Mouse (Mus musculus) liver, embryonic 14.5 days (tissue): ENCODE measurements at regions not wholly inside any gene's neighbourhood (a gene's known extent, or its start where the extent isn't known, plus 50 kb on each side); places are given as distances from the start of the nearest gene placed in this dataset.

ENCODE experiments used
- ATAC-seq: fragments of 200-750 bp; cut with Nextera tagmentation; 2 replicates; pipeline ENCODE4 v1.8.0; 2017; ENCODE audit warnings: moderate number of reproducible peaks, mild to moderate bottlenecking, moderate library complexity; ENCODE audit not compliant: insufficient read depth
- DNase-seq, 3 experiments: peaks; one replicate each; pipeline ENCODE4 v3.0.0-alpha.2; 2012 to 2013; ENCODE audit warnings: low read depth in 3 of 3, low spot score in 3 of 3
- H3K27ac ChIP-seq: fragments of 300-500 bp; sonication (generic); 2 replicates; pipeline ENCODE4 v1.5.1; 2014; ENCODE audit warnings: moderate library complexity, mild to moderate bottlenecking, control low read depth, inconsistent platforms
- H3K27me3 ChIP-seq: fragments of 300-500 bp; sonication (generic); 2 replicates; pipeline ENCODE4 v1.6.1; 2014; ENCODE audit warnings: mild to moderate bottlenecking, low read length, moderate library complexity; ENCODE audit not compliant: control insufficient read depth, insufficient read depth
- H3K36me3 ChIP-seq: fragments of 300-500 bp; sonication (generic); replicated peaks from 2 replicates; pipeline ENCODE4 v1.6.1; 2014; ENCODE audit warnings: low read depth; ENCODE audit not compliant: control insufficient read depth, insufficient read depth
- H3K4me1 ChIP-seq, 2 experiments: fragments of 200-500 bp in 1 of 2; fragments of 300-500 bp in 1 of 2; sonication (generic) in 1 of 2; replicated peaks; 2 replicates each; pipeline ENCODE4 v1.6.1; 2012 to 2014; ENCODE audit warnings: antibody characterized with exemption in 1 of 2, inconsistent platforms in 1 of 2, low read length in 1 of 2; ENCODE audit not compliant: control insufficient read depth in 2 of 2, insufficient read depth in 2 of 2
- H3K4me2 ChIP-seq: fragments of 300-500 bp; sonication (generic); 2 replicates; pipeline ENCODE4 v1.6.1; 2014; ENCODE audit warnings: low read depth, mild to moderate bottlenecking, control low read depth, moderate library complexity
- H3K4me3 ChIP-seq, 2 experiments: fragments of 200-500 bp in 1 of 2; fragments of 300-500 bp in 1 of 2; sonication (generic) in 1 of 2; 2 replicates each; pipeline ENCODE4 v1.5.1; 2012 to 2014; ENCODE audit warnings: low read depth in 2 of 2, low read length in 2 of 2, mild to moderate bottlenecking in 2 of 2, control low read depth in 1 of 2, inconsistent platforms in 1 of 2, moderate library complexity in 1 of 2; ENCODE audit not compliant: insufficient read depth in 1 of 2
- H3K9ac ChIP-seq: fragments of 300-500 bp; sonication (generic); replicated peaks from 2 replicates; pipeline ENCODE4 v1.6.1; 2014; ENCODE audit warnings: mild to moderate bottlenecking, control low read depth, moderate library complexity
- H3K9me3 ChIP-seq: fragments of 300-500 bp; sonication (generic); 2 replicates; pipeline ENCODE4 v1.6.1; 2016; ENCODE audit warnings: low read length, mixed read lengths; ENCODE audit not compliant: control insufficient read depth
- CTCF ChIP-seq: IDR thresholded peaks from 2 replicates; pipeline ENCODE4 v1.5.1; 2016; ENCODE audit warnings: antibody characterized with exemption, low read depth, control low read depth
- EP300 ChIP-seq: IDR thresholded peaks from 2 replicates; pipeline ENCODE4 v1.6.1; 2016; ENCODE audit warnings: antibody characterized with exemption, low read depth
- WGBS: fragments of 180-500 bp; shearing (Covaris S2); extraction: QIAGEN DNeasy Blood & Tissue Kit; methylation state at CpG from one replicate; pipeline ENCODE4 v1.1.7; 2014; ENCODE audit not compliant: insufficient replicate concordance; 5-methylcytosine and 5-hydroxymethylcytosine counted together

DNA sequence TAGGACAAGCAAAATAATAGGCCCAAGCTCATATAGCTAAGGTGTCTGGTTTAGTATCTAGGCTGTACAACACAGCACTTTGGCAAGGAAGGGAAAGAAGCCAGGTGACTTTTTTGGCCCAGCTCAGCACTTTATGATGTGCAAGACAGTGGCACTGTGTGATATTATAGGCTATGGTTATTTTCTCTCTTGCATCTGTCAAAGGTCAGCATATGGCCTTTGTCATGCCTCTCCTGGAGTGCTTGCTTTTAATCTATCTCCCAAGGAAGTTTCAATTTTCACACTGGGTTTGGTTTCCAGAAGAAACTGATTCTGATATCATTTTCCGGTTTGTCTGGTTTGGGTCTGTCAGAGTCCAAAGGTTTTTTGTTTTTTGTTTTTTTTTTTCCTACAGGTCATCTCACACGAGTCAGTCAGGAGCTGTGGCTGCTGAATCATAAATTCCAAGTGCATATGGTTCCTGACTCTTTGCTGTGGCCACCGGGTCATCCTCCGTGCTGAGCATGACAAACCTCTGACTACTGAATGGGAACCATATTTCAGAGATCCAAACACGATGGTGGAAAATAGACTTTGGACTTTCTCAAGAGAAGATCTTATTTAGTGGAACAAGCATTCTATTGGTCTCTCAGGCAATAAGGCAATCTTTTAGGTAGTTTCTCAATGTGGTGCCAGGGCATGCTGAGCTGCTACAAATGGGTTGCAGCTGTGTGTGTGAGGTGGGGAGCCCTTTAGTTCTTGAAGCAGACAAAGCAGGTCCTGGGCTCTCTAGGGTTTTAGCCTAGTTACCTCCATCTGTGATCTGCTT is 269.3 kb downstream of the Ttc32 start:
- ATAC-seq: no peak
- no peak overlapping the region for H3K27ac ChIP-seq

DNA sequence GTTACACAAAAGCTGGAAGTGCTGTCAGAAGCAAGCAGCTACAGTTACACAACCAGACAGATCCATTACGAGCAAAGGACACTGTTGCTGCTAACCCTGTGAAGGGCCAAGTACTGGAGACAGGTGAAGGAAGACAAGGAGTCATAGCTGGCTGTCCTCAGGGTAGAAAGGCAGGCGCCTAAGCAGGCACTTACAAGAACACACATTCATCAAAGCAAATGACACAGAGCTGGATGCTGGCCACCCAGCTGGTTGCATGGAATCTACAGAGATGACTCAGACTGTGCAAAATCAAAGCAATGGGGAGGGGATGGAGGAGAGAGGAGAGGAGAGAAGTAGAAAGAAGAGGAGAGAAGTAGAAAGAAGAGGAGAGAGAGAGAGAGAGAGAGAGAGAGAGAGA is 265.8 kb upstream of the Osr1 start:
- WGBS: 41% methylated on average over 2 of the region's 2 CpGs
- DNase-seq: no peak

More for the DNA sequence above, 269.3 kb downstream of the Ttc32 start:
- DNase-seq: no peak
- 46% methylated on average over 5 of the region's 5 CpGs for WGBS
- H3K9ac ChIP-seq: no peak overlapping the region
- no peaks in the 10 kb centered on the region for H3K27me3 ChIP-seq
- H3K36me3 ChIP-seq: no peaks in the 10 kb centered on the region
- H3K4me2 ChIP-seq: no peak overlapping the region
- no peaks in the 10 kb centered on the region for H3K9me3 ChIP-seq
- no peak for TF ChIP-seq CTCF
- H3K4me3 ChIP-seq: no peak overlapping the region
- H3K4me1 ChIP-seq: no peaks in the 10 kb centered on the region

GRCm38 (mm10) chr12:9337891-9338672 is 231.8 kb upstream of the Osr1 start:
- Histone ChIP-seq H3K9me3 (no peaks in the 10 kb centered on the region), H3K4me3 (no peak overlapping the region), H3K27ac (no peak overlapping the region), H3K36me3 (no peaks in the 10 kb centered on the region), H3K4me1 (no peaks in the 10 kb centered on the region), H3K4me2 (no peak overlapping the region), H3K27me3 (no peaks in the 10 kb centered on the region), H3K9ac (no peak overlapping the region)
- ATAC-seq (no peak), DNase-seq (no peak)
- WGBS: 52% methylated on average over 5 of the region's 5 CpGs
- no peak for TF ChIP-seq EP300
- TF ChIP-seq CTCF: no peak

More for the DNA sequence above, 265.8 kb upstream of the Osr1 start:
- H3K9me3 ChIP-seq: no peaks in the 10 kb centered on the region
- no peaks in the 10 kb centered on the region for H3K36me3 ChIP-seq
- no peak overlapping the region for H3K4me3 ChIP-seq
- no peak overlapping the region for H3K4me2 ChIP-seq
- no peak for ATAC-seq
- no peak for TF ChIP-seq CTCF
- no peak for TF ChIP-seq EP300
- H3K27ac ChIP-seq: no peak overlapping the region
- no peaks in the 10 kb centered on the region for H3K27me3 ChIP-seq
- no peaks in the 10 kb centered on the region for H3K4me1 ChIP-seq
- no peak overlapping the region for H3K9ac ChIP-seq

- no peak for DNase-seq
- no peak for ATAC-seq
- TF ChIP-seq EP300: no peak
- no peak for TF ChIP-seq CTCF
- H3K9me3 ChIP-seq: no peaks in the 10 kb centered on the region
- 52% methylated on average over 7 of the region's 7 CpGs for WGBS
- H3K4me2 ChIP-seq: no peak overlapping the region
- no peak overlapping the region for H3K27ac ChIP-seq
- H3K4me1 ChIP-seq: no peaks in the 10 kb centered on the region
- H3K27me3 ChIP-seq: no peaks in the 10 kb centered on the region
- H3K4me3 ChIP-seq: no peak overlapping the region
- H3K36me3 ChIP-seq: no peaks in the 10 kb centered on the region
- H3K9ac ChIP-seq: no peak overlapping the region
Observed at GRCm38 (mm10) chr12:9338801-9339231, 231.1 kb upstream of the Osr1 start.

DNA sequence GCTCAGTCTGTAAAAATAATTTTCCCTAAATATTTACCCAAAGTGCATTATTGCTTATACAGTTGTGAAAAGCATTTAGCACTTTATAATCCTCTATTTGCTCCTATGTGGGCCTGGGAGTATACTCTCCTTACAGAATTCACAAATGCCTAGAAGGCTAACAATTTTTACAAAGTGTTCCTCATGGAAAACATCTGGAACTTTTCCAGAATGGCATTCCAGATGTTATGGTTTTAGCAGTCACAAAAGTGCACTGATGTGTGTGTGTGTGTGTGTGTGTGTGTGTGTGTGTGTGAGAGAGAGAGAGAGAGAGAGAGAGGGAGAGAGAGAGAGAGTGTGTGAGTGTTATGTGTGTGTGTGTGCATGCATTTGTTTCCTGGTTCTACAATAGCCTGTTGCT is 229.1 kb upstream of the Osr1 start:
- Histone ChIP-seq H3K9ac (no peak overlapping the region), H3K4me3 (no peak overlapping the region), H3K4me2 (no peak overlapping the region), H3K27ac (no peak overlapping the region), H3K27me3 (no peaks in the 10 kb centered on the region), H3K4me1 (no peaks in the 10 kb centered on the region), H3K36me3 (no peaks in the 10 kb centered on the region), H3K9me3 (no peaks in the 10 kb centered on the region)
- no peak for TF ChIP-seq EP300
- TF ChIP-seq CTCF: no peak
- ATAC-seq: no peak
- DNase-seq: no peak
